Mouse (Mus musculus) intestine, postnatal 0 days (tissue): ENCODE measurements at regions not wholly inside any gene's neighbourhood (a gene's known extent, or its start where the extent isn't known, plus 50 kb on each side); places are given as distances from the start of the nearest gene placed in this dataset.
A peak's percentile ranks its signal among the peaks of the same experiment; 100 is the strongest.

Source experiments
- ATAC-seq: fragments of 200-750 bp; cut with Nextera tagmentation; 2 replicates; pipeline ENCODE4 v1.8.0; 2017; ENCODE audit warnings: mild to moderate bottlenecking, moderate TSS enrichment, moderate library complexity
- H3K27ac ChIP-seq: fragments of 300-500 bp; sonication (generic); 2 replicates; pipeline ENCODE4 v1.5.1; 2014; ENCODE audit warnings: mild to moderate bottlenecking, low read depth, low read length, moderate library complexity
- H3K27me3 ChIP-seq: fragments of 300-500 bp; sonication (generic); replicated peaks from 2 replicates; pipeline ENCODE4 v1.6.1; 2014; ENCODE audit warnings: low read length, mixed read lengths; ENCODE audit not compliant: control insufficient read depth, insufficient read depth
- H3K36me3 ChIP-seq: fragments of 300-500 bp; sonication (generic); 2 replicates; pipeline ENCODE4 v1.6.1; 2014; ENCODE audit warnings: mild to moderate bottlenecking, moderate library complexity; ENCODE audit not compliant: control insufficient read depth, insufficient read depth
- H3K4me1 ChIP-seq: fragments of 300-500 bp; sonication (generic); replicated peaks from 2 replicates; pipeline ENCODE4 v1.6.1; 2014; ENCODE audit warnings: antibody characterized with exemption, low read length, mixed read lengths; ENCODE audit not compliant: control insufficient read depth, insufficient read depth
- H3K4me2 ChIP-seq: fragments of 300-500 bp; sonication (generic); replicated peaks from 2 replicates; pipeline ENCODE4 v1.6.1; 2014; ENCODE audit warnings: low read depth, mild to moderate bottlenecking, moderate library complexity
- H3K4me3 ChIP-seq: fragments of 300-500 bp; sonication (generic); 2 replicates; pipeline ENCODE4 v1.5.1; 2014; ENCODE audit warnings: low read depth, low read length
- H3K9ac ChIP-seq: fragments of 300-500 bp; sonication (generic); 2 replicates; pipeline ENCODE4 v1.6.1; 2014; ENCODE audit warnings: mild to moderate bottlenecking, low read depth, low read length
- H3K9me3 ChIP-seq: fragments of 300-500 bp; sonication (generic); 2 replicates; pipeline ENCODE4 v1.6.1; 2016; ENCODE audit warnings: mixed run types; ENCODE audit not compliant: control insufficient read depth
- CTCF ChIP-seq: sonication (generic); IDR thresholded peaks from 2 replicates; pipeline ENCODE4 v1.5.1; 2016; ENCODE audit warnings: low read depth, mild to moderate bottlenecking, control low read depth, antibody characterized with exemption, moderate library complexity
- WGBS: fragments of 180-500 bp; shearing (Covaris S2); extraction: QIAGEN DNeasy Blood & Tissue Kit; methylation state at CpG from one replicate; pipeline ENCODE4 v1.1.7; 2014; 5-methylcytosine and 5-hydroxymethylcytosine counted together

DNA sequence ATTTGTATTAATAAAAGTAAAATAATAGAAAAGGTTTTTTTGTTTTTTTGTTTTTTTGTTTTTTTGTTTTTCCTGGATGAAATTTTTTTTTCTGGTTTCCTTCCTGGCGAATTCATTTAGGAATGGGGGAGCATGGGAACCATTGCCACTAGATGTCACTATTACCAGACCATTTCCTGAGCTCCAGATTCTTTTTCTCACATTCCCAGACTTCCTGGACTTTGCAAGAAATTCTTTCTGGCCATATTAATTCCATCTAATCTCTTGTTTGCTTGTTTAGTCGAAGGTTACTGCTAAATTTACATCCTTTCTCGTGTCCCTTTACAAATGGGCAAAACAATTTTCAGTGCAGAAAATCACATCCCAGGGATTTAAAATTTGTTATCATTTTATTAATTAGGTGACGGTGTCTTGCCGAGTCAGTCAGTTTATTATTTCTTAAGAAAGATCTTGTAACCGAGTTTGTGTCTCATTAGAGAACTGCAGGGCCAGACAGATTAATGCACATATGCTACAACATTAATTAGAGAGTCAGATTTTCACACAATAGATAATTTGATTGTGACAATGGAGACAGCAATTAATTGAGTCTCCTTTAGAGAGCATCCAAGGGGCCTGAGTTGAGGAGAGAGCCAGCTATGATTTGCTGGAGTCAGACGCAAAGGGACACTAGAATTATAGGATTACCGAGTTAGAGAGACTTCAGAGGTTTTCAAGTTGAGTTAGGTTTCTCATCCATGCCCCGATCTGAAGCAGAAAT lies 1702.5 kb upstream of the Tenm2 start:
- peak; percentile 42 for TF ChIP-seq CTCF
- Histone ChIP-seq H3K9me3 (no peaks in the 10 kb centered on the region), H3K27ac (no peak overlapping the region), H3K4me2 (no peak overlapping the region), H3K4me3 (no peak overlapping the region), H3K4me1 (no peaks in the 10 kb centered on the region), H3K27me3 (no peaks in the 10 kb centered on the region), H3K36me3 (no peaks in the 10 kb centered on the region), H3K9ac (no peak overlapping the region)
- ATAC-seq, result no peak
- 49% methylated on average over 9 of the region's 9 CpGs for WGBS
